Mouse (Mus musculus) testis, adult 2 months (tissue): ENCODE measurements around the gene Lamtor1.

Experiments used
- CTCF ChIP-seq: fragments of 200-500 bp; IDR thresholded peaks from 2 replicates; pipeline ENCODE4 v1.5.1; 2012; ENCODE audit warnings: low read depth, mild to moderate bottlenecking, inconsistent platforms, low read length, moderate library complexity; ENCODE audit not compliant: control insufficient read depth, insufficient read depth, insufficient replicate concordance
- POLR2A ChIP-seq: fragments of 200-500 bp; IDR thresholded peaks from 2 replicates; pipeline ENCODE4 v1.6.1; 2012; ENCODE audit warnings: low read depth, mild to moderate bottlenecking, inconsistent platforms, low read length, moderate library complexity; ENCODE audit not compliant: control insufficient read depth

- TF ChIP-seq CTCF (no peak), POLR2A (no peak)
Measured at GRCm38 (mm10) chr7:101888460-101888859, 17.2 kb upstream of the Lamtor1 start.
